13 mouse cellular contexts compared by ENCODE assay signal in the genomic region with DNA sequence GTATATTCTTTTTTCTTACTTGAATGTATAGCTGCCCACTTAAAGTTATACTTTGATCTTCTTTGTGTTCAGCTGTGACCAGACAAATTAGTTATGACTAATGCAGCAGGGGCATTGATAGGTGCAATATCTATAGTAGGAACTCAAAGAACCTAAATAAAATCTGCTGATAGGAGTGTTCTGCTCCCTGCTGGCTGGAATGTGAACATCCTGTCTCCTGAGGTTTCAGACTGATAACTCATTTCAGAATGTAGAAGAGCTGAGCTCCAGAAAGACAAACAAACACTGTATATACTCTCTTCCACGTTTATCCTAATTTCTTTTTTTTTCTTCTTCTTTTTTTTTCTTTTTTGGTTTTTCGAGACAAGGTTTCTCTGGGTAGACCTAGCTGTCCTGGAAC.
DNase-seq lines count a peak whose midpoint lies in the region; ATAC-seq and TF ChIP-seq lines count a peak whose summit lies in the region.
"Had no signal": no experiment of that assay in that cellular context is flagged by ENCODE, and none has a peak within 500 bp of the region (broad histone marks: within the 10 kb centered on the region; RNA-seq: fewer than 3 reads in every experiment).

No protein-coding gene starts in this region.

- TF ChIP-seq CTCF in intestine, postnatal 0 days (IDR thresholded peaks at IDR 0.05; ENCODE audit: low read depth), result peak; percentile 48; the same call in 1 of the 2 replicates
- peak; percentile 20; the same call in 1 of the 2 replicates for TF ChIP-seq CTCF in lung, postnatal 0 days (IDR thresholded peaks at IDR 0.05)

- H3K4me1 ChIP-seq in intestine, postnatal 0 days (replicated peaks; ENCODE audit: control insufficient read depth, insufficient read depth, low read length), result no peaks in the 10 kb centered on the region
- H3K4me1 ChIP-seq in intestine, embryonic 15.5 days (replicated peaks), result no peaks in the 10 kb centered on the region
- H3K4me1 ChIP-seq in lung, postnatal 0 days (ENCODE audit: insufficient read depth, low read depth, low read length), result no peaks in the 10 kb centered on the region
- H3K4me1 ChIP-seq: embryonic facial prominence, embryonic 12.5 days; limb, embryonic 15.5 days; stomach, embryonic 15.5 days had no signal

- H3K9me3 ChIP-seq in intestine, postnatal 0 days (ENCODE audit: control insufficient read depth), result no peaks in the 10 kb centered on the region
- H3K9me3 ChIP-seq in intestine, embryonic 15.5 days, result no peaks in the 10 kb centered on the region
- no peaks in the 10 kb centered on the region for H3K9me3 ChIP-seq in lung, postnatal 0 days (ENCODE audit: low read length)
- H3K9me3 ChIP-seq: embryonic facial prominence, embryonic 12.5 days; limb, embryonic 15.5 days; stomach, embryonic 15.5 days had no signal

- 63% methylated on average over 2 of the region's 2 CpGs for WGBS in intestine, postnatal 0 days
- WGBS in intestine, embryonic 15.5 days, result 66% methylated on average over 2 of the region's 2 CpGs
- 61% methylated on average over 2 of the region's 2 CpGs for WGBS in lung, postnatal 0 days

- H3K27ac ChIP-seq in intestine, postnatal 0 days (ENCODE audit: low read depth, low read length), result no peak overlapping the region
- H3K27ac ChIP-seq in intestine, embryonic 15.5 days, result no peak overlapping the region
- H3K27ac ChIP-seq in lung, postnatal 0 days (ENCODE audit: low read length), result no peak overlapping the region
- H3K27ac ChIP-seq: embryonic facial prominence, embryonic 12.5 days; limb, embryonic 15.5 days; stomach, embryonic 15.5 days had no signal

- no peaks in the 10 kb centered on the region for H3K27me3 ChIP-seq in intestine, postnatal 0 days (replicated peaks; ENCODE audit: control insufficient read depth, insufficient read depth, low read length)
- H3K27me3 ChIP-seq in intestine, embryonic 15.5 days (replicated peaks), result no peaks in the 10 kb centered on the region
- no peaks in the 10 kb centered on the region for H3K27me3 ChIP-seq in lung, postnatal 0 days (replicated peaks; ENCODE audit: insufficient read depth, low read length)
- H3K27me3 ChIP-seq: embryonic facial prominence, embryonic 12.5 days; limb, embryonic 15.5 days; stomach, embryonic 15.5 days had no signal

- no peak overlapping the region for H3K4me3 ChIP-seq in intestine, postnatal 0 days (ENCODE audit: low read depth, low read length)
- no peak overlapping the region for H3K4me3 ChIP-seq in intestine, embryonic 15.5 days (replicated peaks)
- H3K4me3 ChIP-seq in lung, postnatal 0 days (ENCODE audit: low read depth, low read length), result no peak overlapping the region
- H3K4me3 ChIP-seq: embryonic facial prominence, embryonic 12.5 days; erythroblast, embryonic 14.5 days; limb, embryonic 15.5 days; stomach, embryonic 15.5 days had no signal

- H3K4me2 ChIP-seq in intestine, postnatal 0 days (replicated peaks; ENCODE audit: low read depth), result no peak overlapping the region
- no peak overlapping the region for H3K4me2 ChIP-seq in intestine, embryonic 15.5 days (replicated peaks)
- H3K4me2 ChIP-seq in lung, postnatal 0 days (replicated peaks; ENCODE audit: low read depth, low read length), result no peak overlapping the region
- H3K4me2 ChIP-seq: embryonic facial prominence, embryonic 12.5 days; limb, embryonic 15.5 days; stomach, embryonic 15.5 days had no signal

- no peak overlapping the region for H3K9ac ChIP-seq in intestine, postnatal 0 days (ENCODE audit: low read depth, low read length)
- H3K9ac ChIP-seq in intestine, embryonic 15.5 days, result no peak overlapping the region
- no peak overlapping the region for H3K9ac ChIP-seq in lung, postnatal 0 days (replicated peaks; ENCODE audit: low read depth)
- H3K9ac ChIP-seq: embryonic facial prominence, embryonic 12.5 days; limb, embryonic 15.5 days; stomach, embryonic 15.5 days had no signal

- DNase-seq in lung, postnatal 0 days (ENCODE audit: low spot score), result no peak
- DNase-seq in lung, postnatal 25 days (ENCODE audit: low spot score), result no peak
- DNase-seq in R1 (ENCODE audit: low read depth, low spot score), result peak; percentile 51
- DNase-seq in cerebellum, adult 18-20 months, result no peak
- DNase-seq in heart, adult 8-10 months (ENCODE audit: low spot score), result no peak
- DNase-seq: gastrocnemius, postnatal 36 days had no signal

- H3K36me3 ChIP-seq in intestine, postnatal 0 days (ENCODE audit: control insufficient read depth, insufficient read depth), result no peaks in the 10 kb centered on the region
- H3K36me3 ChIP-seq in intestine, embryonic 15.5 days, result no peaks in the 10 kb centered on the region
- no peaks in the 10 kb centered on the region for H3K36me3 ChIP-seq in lung, postnatal 0 days (ENCODE audit: insufficient read depth, low read length)
- H3K36me3 ChIP-seq: embryonic facial prominence, embryonic 12.5 days; limb, embryonic 15.5 days; stomach, embryonic 15.5 days had no signal

- no peak for ATAC-seq in intestine, postnatal 0 days
- ATAC-seq in intestine, embryonic 15.5 days, result no peak
- no peak for ATAC-seq in lung, postnatal 0 days
- ATAC-seq: forebrain, embryonic 14.5 days had no signal

- no peak for TF ChIP-seq EP300 in lung, postnatal 0 days (IDR thresholded peaks at IDR 0.05)
